Mouse (Mus musculus) lung, postnatal 0 days (tissue): ENCODE measurements at regions not wholly inside any gene's neighbourhood (a gene's known extent, or its start where the extent isn't known, plus 50 kb on each side); places are given as distances from the start of the nearest gene placed in this dataset.

Experiments used
- CTCF ChIP-seq: IDR thresholded peaks from 2 replicates; pipeline ENCODE4 v1.5.1; 2016; ENCODE audit warnings: antibody characterized with exemption, mild to moderate bottlenecking
- EP300 ChIP-seq: IDR thresholded peaks from 2 replicates; pipeline ENCODE4 v1.6.1; 2016; ENCODE audit warnings: antibody characterized with exemption, mild to moderate bottlenecking, control low read depth

DNA sequence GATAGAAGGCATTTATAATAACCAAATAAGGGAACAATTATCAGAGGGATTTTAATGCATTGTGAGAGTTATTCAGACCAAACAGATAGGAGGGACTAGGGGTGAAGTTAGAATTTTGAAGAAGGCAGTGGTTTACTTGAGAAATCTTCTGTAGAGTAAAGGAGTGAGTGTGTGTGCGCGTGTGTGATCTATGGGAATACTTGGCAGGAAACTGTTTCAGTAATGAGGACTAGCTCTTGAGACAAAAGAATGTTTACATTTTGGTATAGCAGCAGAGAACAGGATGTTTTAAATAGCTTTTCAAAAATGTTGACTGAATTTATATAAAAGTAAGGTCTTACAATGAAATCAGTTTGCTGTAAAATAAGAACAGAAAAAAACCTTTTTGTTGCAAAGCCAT, 393.8 kb downstream of the Otol1 start:
- TF ChIP-seq CTCF (no peak), EP300 (no peak)
